Comparison of ENCODE assay signal across 36 mouse cellular contexts in the genomic region with DNA sequence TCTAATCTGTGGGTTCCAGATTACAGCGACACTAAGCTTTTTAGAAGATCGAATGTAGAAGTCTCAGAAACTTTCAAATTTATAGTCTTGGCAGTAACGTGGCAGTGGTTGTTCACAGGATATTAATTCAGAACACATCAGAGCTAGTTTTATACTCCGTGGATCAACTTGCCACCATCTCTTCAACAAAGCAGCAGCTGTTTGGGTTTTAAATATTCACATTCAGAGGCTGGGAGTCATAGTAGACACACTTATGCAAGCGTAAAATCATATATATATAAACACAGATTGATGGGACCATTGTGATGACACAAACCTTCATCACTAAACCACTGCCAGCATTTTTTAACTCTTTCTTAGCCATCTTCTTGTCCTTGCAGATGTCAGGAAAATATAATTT. TPM values are rescaled to one million over a fixed set of nuclear protein-coding genes. Genes with fewer than 3 reads are reported as not detected.
DNase-seq lines count a peak whose midpoint lies in the region; ATAC-seq and TF ChIP-seq lines count a peak whose summit lies in the region.
"Had no signal": no experiment of that assay in that cellular context is flagged by ENCODE, and none has a peak within 500 bp of the region (broad histone marks: within the 10 kb centered on the region; RNA-seq: fewer than 3 reads in every experiment).

No protein-coding gene starts in this region.

- DNase-seq in forebrain, embryonic 11.5 days (ENCODE audit: low spot score): no peak
- DNase-seq in gastrocnemius, adult 2 months: no peak
- no peak for DNase-seq in gastrocnemius, adult 8-10 months (ENCODE audit: low spot score in 2 of 2)
- DNase-seq in brain, embryonic 14.5 days (ENCODE audit: low read depth): peak; percentile 18
- DNase-seq in telencephalon, adult 2 months (ENCODE audit: low read depth, low spot score): peak; percentile 8
- no peak for DNase-seq in midbrain, embryonic 10.5 days (ENCODE audit: low spot score)
- DNase-seq in cerebellum, adult 9-11 months: no peak
- DNase-seq: adrenal gland, adult 8-10 months; adrenal gland, postnatal 25 days; cerebellum, adult 11 months; cerebellum, adult 2 months; cerebellum, postnatal 10 days; cerebellum, postnatal 36 days; embryo, embryonic 11 days; gastrocnemius, postnatal 25 days; heart, adult 18-20 months; heart, postnatal 10 days; heart, postnatal 36 days; kidney, adult 11 months had no signal

- H3K4me1 ChIP-seq in forebrain, embryonic 16.5 days (replicated peaks; ENCODE audit: control insufficient read depth, insufficient read depth, low read length): no peaks in the 10 kb centered on the region
- H3K4me1 ChIP-seq in forebrain, embryonic 11.5 days (replicated peaks; ENCODE audit: control insufficient read depth, insufficient read depth, low read length): no peaks in the 10 kb centered on the region
- H3K4me1 ChIP-seq in midbrain, embryonic 10.5 days: no peaks in the 10 kb centered on the region
- H3K4me1 ChIP-seq: embryonic facial prominence, embryonic 15.5 days; forebrain, embryonic 12.5 days; heart, embryonic 12.5 days; heart, embryonic 15.5 days; hindbrain, embryonic 10.5 days; hindbrain, embryonic 13.5 days; intestine, embryonic 15.5 days had no signal

- TF ChIP-seq CTCF in gastrocnemius, adult 2 months (IDR thresholded peaks at IDR 0.05): no peak
- TF ChIP-seq CTCF in brain, embryonic 14.5 days (IDR thresholded peaks at IDR 0.05; ENCODE audit: borderline replicate concordance, extremely low read depth, insufficient read depth, insufficient read length): no peak

- H3K4me3 ChIP-seq in forebrain, embryonic 16.5 days (replicated peaks; ENCODE audit: low read length): no peak overlapping the region
- H3K4me3 ChIP-seq in forebrain, embryonic 11.5 days (ENCODE audit: low read depth, low read length): no peak overlapping the region
- peak overlapping the region; percentile 28 for H3K4me3 ChIP-seq in gastrocnemius, adult 2 months
- no peak overlapping the region for H3K4me3 ChIP-seq in midbrain, embryonic 10.5 days
- H3K4me3 ChIP-seq: embryonic facial prominence, embryonic 15.5 days; forebrain, embryonic 12.5 days; heart, embryonic 12.5 days; heart, embryonic 15.5 days; hindbrain, embryonic 10.5 days; hindbrain, embryonic 13.5 days; intestine, embryonic 15.5 days had no signal

- 75% methylated on average over 5 of the region's 5 CpGs for WGBS in forebrain, embryonic 16.5 days
- 87% methylated on average over 5 of the region's 5 CpGs for WGBS in forebrain, embryonic 11.5 days
- 91% methylated on average over 5 of the region's 5 CpGs for WGBS in midbrain, embryonic 10.5 days

- H3K9ac ChIP-seq in forebrain, embryonic 16.5 days (replicated peaks; ENCODE audit: low read depth, low read length): no peak overlapping the region
- no peak overlapping the region for H3K9ac ChIP-seq in forebrain, embryonic 11.5 days (ENCODE audit: low read length)
- H3K9ac ChIP-seq: embryonic facial prominence, embryonic 15.5 days; forebrain, embryonic 12.5 days; heart, embryonic 12.5 days; heart, embryonic 15.5 days; hindbrain, embryonic 13.5 days; intestine, embryonic 15.5 days had no signal

- H3K27ac ChIP-seq in forebrain, embryonic 16.5 days (ENCODE audit: low read length): no peak overlapping the region
- H3K27ac ChIP-seq in forebrain, embryonic 11.5 days (ENCODE audit: low read depth, low read length): no peak overlapping the region
- H3K27ac ChIP-seq in gastrocnemius, adult 2 months: no peak overlapping the region
- H3K27ac ChIP-seq in midbrain, embryonic 10.5 days (replicated peaks): no peak overlapping the region
- H3K27ac ChIP-seq: embryonic facial prominence, embryonic 15.5 days; forebrain, embryonic 12.5 days; heart, embryonic 15.5 days; hindbrain, embryonic 10.5 days; hindbrain, embryonic 13.5 days; intestine, embryonic 15.5 days had no signal

- no peak overlapping the region for H3K4me2 ChIP-seq in forebrain, embryonic 16.5 days (ENCODE audit: low read length)
- H3K4me2 ChIP-seq in forebrain, embryonic 11.5 days (ENCODE audit: low read depth, low read length, severe bottlenecking): no peak overlapping the region
- H3K4me2 ChIP-seq: embryonic facial prominence, embryonic 15.5 days; forebrain, embryonic 12.5 days; heart, embryonic 12.5 days; heart, embryonic 15.5 days; hindbrain, embryonic 13.5 days; intestine, embryonic 15.5 days had no signal

- H3K36me3 ChIP-seq in forebrain, embryonic 16.5 days (ENCODE audit: control insufficient read depth, insufficient read depth): no peaks in the 10 kb centered on the region
- no peaks in the 10 kb centered on the region for H3K36me3 ChIP-seq in forebrain, embryonic 11.5 days (ENCODE audit: control insufficient read depth, insufficient read depth, low read length)
- no peaks in the 10 kb centered on the region for H3K36me3 ChIP-seq in midbrain, embryonic 10.5 days
- H3K36me3 ChIP-seq: embryonic facial prominence, embryonic 15.5 days; forebrain, embryonic 12.5 days; heart, embryonic 12.5 days; heart, embryonic 15.5 days; hindbrain, embryonic 10.5 days; hindbrain, embryonic 13.5 days; intestine, embryonic 15.5 days had no signal

- intact Hi-C loops in gastrocnemius, adult 2 months (cut with DNase I): no loop called here

- no peaks in the 10 kb centered on the region for H3K27me3 ChIP-seq in forebrain, embryonic 16.5 days (replicated peaks; ENCODE audit: control insufficient read depth, insufficient read depth, low read length)
- no peaks in the 10 kb centered on the region for H3K27me3 ChIP-seq in forebrain, embryonic 11.5 days (ENCODE audit: control insufficient read depth, insufficient read depth, low read length)
- H3K27me3 ChIP-seq in midbrain, embryonic 10.5 days (ENCODE audit: low read depth, poor library complexity, severe bottlenecking): no peaks in the 10 kb centered on the region
- H3K27me3 ChIP-seq: embryonic facial prominence, embryonic 15.5 days; forebrain, embryonic 12.5 days; heart, embryonic 12.5 days; heart, embryonic 15.5 days; hindbrain, embryonic 13.5 days; intestine, embryonic 15.5 days had no signal

- TF ChIP-seq POLR2A in brain, embryonic 14.5 days (IDR thresholded peaks at IDR 0.05; ENCODE audit: borderline replicate concordance, extremely low read depth, insufficient read depth, insufficient read length, poor library complexity, severe bottlenecking): no peak

- ATAC-seq in forebrain, embryonic 16.5 days: 0 out of 2 replicates have a peak, but pooled peaks have one; percentile 31
- ATAC-seq in forebrain, embryonic 11.5 days (replicated peaks; ENCODE audit: low FRiP score): no peak
- ATAC-seq: activated CD4-positive, CD25-positive, alpha-beta regulatory T cell, adult 4 months; CD4-positive, CD25-positive, alpha-beta regulatory T cell, adult 4 months; hindbrain, embryonic 16.5 days; intestine, embryonic 15.5 days had no signal

- no peaks in the 10 kb centered on the region for H3K9me3 ChIP-seq in forebrain, embryonic 16.5 days (ENCODE audit: control insufficient read depth, low read length)
- H3K9me3 ChIP-seq in forebrain, embryonic 11.5 days (ENCODE audit: control insufficient read depth, low read length): no peaks in the 10 kb centered on the region
- H3K9me3 ChIP-seq in midbrain, embryonic 10.5 days (replicated peaks): no peaks in the 10 kb centered on the region
- H3K9me3 ChIP-seq: embryonic facial prominence, embryonic 15.5 days; forebrain, embryonic 12.5 days; heart, embryonic 15.5 days; hindbrain, embryonic 10.5 days; hindbrain, embryonic 13.5 days; intestine, embryonic 15.5 days had no signal

RNA-seq across cellular contexts. Expression of gene Olfr275, which starts 42.2 kb away (rescaled TPM):
- not detected in 2 replicates for polyA plus RNA-seq in forebrain, embryonic 16.5 days (2015; fragmentation: Nextera tagmentation; extraction: Ambion mirVana)
- not detected in 2 replicates for polyA plus RNA-seq in forebrain, embryonic 11.5 days (2014; fragmentation: Nextera tagmentation; extraction: Ambion mirVana)
- total RNA-seq in gastrocnemius, adult 2 months (2021): not detected
- not detected for total RNA-seq in gastrocnemius, adult 8-10 months (2022)
- not detected in 2 replicates for polyA plus RNA-seq in brain, embryonic 14.5 days (2012; rRNA removed)
- polyA plus RNA-seq in midbrain, embryonic 10.5 days (2016; fragmentation: Nextera tagmentation; extraction: Ambion mirVana): not detected in 2 replicates
- total RNA-seq: adrenal gland, adult 8-10 months; adrenal gland, postnatal 25 days; ES-E14; gastrocnemius, adult 18-20 months; gastrocnemius, postnatal 25 days; heart, adult 18-20 months; heart, postnatal 10 days; heart, postnatal 36 days had no signal
- polyA plus RNA-seq: activated CD4-positive, CD25-positive, alpha-beta regulatory T cell, adult 4 months; C2C12; CD4-positive, CD25-positive, alpha-beta regulatory T cell, adult 4 months; cerebellum, adult 2 months; cortical plate, adult 2 months; embryonic facial prominence, embryonic 11.5 days; embryonic facial prominence, embryonic 15.5 days; forebrain, embryonic 12.5 days; gonadal fat pad, adult 2 months; heart, embryonic 12.5 days; heart, embryonic 15.5 days; hindbrain, embryonic 10.5 days; hindbrain, embryonic 13.5 days; hindbrain, embryonic 16.5 days; intestine, embryonic 15.5 days had no signal

Comparison
In these comparisons a context has a peak if more than half of its experiments do, and no peak if none do; other contexts are left out.
1. DNase-seq: peak in brain, embryonic 14.5 days (single experiment) and telencephalon, adult 2 months (single experiment); none in forebrain, embryonic 11.5 days (single experiment), gastrocnemius, adult 2 months (single experiment), gastrocnemius, adult 8-10 months (0 of 2), midbrain, embryonic 10.5 days (single experiment) and cerebellum, adult 9-11 months (single experiment).